Mouse (Mus musculus) hindbrain, postnatal 0 days (tissue): ENCODE measurements around the gene Ret. TPM values are rescaled to one million over a fixed set of nuclear protein-coding genes. Genes with fewer than 3 reads are reported as not detected.

Experiments used
- ATAC-seq: fragments of 200-750 bp; cut with Nextera tagmentation; 2 replicates; pipeline ENCODE4 v1.8.0; 2017; ENCODE audit warnings: mild to moderate bottlenecking, moderate TSS enrichment, moderate library complexity
- DNase-seq: peaks from one replicate; pipeline ENCODE4 v3.0.0-alpha.2; 2015; ENCODE audit warnings: low spot score
- H3K27ac ChIP-seq: fragments of 300-500 bp; sonication (generic); 2 replicates; pipeline ENCODE4 v1.5.1; 2014; ENCODE audit warnings: mild to moderate bottlenecking
- H3K27me3 ChIP-seq: fragments of 300-500 bp; sonication (generic); 2 replicates; pipeline ENCODE4 v1.6.1; 2014; ENCODE audit warnings: low read length, mixed read lengths; ENCODE audit not compliant: insufficient read depth
- H3K36me3 ChIP-seq: fragments of 300-500 bp; sonication (generic); 2 replicates; pipeline ENCODE4 v1.6.1; 2014; ENCODE audit warnings: low read length, mixed read lengths; ENCODE audit not compliant: insufficient read depth
- H3K4me1 ChIP-seq: fragments of 300-500 bp; sonication (generic); 2 replicates; pipeline ENCODE4 v1.6.1; 2014; ENCODE audit warnings: antibody characterized with exemption, low read length, mixed read lengths; ENCODE audit not compliant: insufficient read depth
- H3K4me2 ChIP-seq: fragments of 300-500 bp; sonication (generic); 2 replicates; pipeline ENCODE4 v1.6.1; 2014; ENCODE audit warnings: low read depth, mild to moderate bottlenecking, low read length, moderate library complexity, mixed read lengths
- H3K4me3 ChIP-seq: fragments of 300-500 bp; sonication (generic); 2 replicates; pipeline ENCODE4 v1.5.1; 2014; ENCODE audit warnings: low read length
- H3K9ac ChIP-seq: fragments of 300-500 bp; sonication (generic); replicated peaks from 2 replicates; pipeline ENCODE4 v1.6.1; 2014; ENCODE audit warnings: mild to moderate bottlenecking, low read length, moderate library complexity, mixed read lengths
- H3K9me3 ChIP-seq: fragments of 300-500 bp; sonication (generic); 2 replicates; pipeline ENCODE4 v1.6.1; 2016; ENCODE audit warnings: low read length, mixed read lengths
- CTCF ChIP-seq: IDR thresholded peaks from 2 replicates; pipeline ENCODE4 v1.5.1; 2016; ENCODE audit warnings: antibody characterized with exemption, control low read depth, low read depth
- WGBS: fragments of 180-500 bp; shearing (Covaris S2); extraction: QIAGEN DNeasy Blood & Tissue Kit; methylation state at CpG from one replicate; pipeline ENCODE4 v1.1.7; 2014; 5-methylcytosine and 5-hydroxymethylcytosine counted together
- polyA plus RNA-seq: library from polyadenylated mRNA; unstranded; fragments of >200 nt; fragmentation: Nextera tagmentation; extraction: Ambion mirVana; gene quantifications from 2 replicates; pipeline ENCODE4 v1.2.1, GENCODE M21; 2015
- total RNA-seq: library from RNA; depleted of rRNA; stranded (reverse); fragments of >200 nt; gene quantifications from 2 replicates; pipeline ENCODE4 v1.2.3, GENCODE M21; 2014

Ret gene
- total and polyA plus RNA-seq, 2 experiments from 2014 or later, result 15.6 to 58.5 TPM

DNA sequence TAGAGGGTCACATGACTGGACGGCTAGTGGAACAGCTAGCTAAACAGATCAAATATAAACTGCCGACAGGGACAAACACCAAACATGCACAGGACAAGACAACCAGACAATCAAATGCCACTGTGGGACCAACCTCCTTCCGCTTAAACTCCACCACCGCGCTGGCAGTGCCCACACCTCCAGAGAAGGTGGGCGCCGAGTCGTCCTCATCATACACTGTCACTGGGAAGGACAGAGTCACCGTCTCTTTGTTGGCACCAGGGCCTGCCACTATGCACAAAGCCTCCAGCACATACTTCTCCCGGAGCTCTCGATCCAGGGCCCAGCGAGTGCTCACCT is 17.5 kb downstream of the Ret start:
- Histone ChIP-seq H3K4me1 (no peaks in the 10 kb centered on the region), H3K4me3 (no peak overlapping the region), H3K9ac (no peak overlapping the region), H3K4me2 (no peak overlapping the region), H3K27ac (no peak overlapping the region), H3K9me3 (no peaks in the 10 kb centered on the region), H3K36me3 (no peaks in the 10 kb centered on the region), H3K27me3 (no peaks in the 10 kb centered on the region)
- 67% methylated on average over 12 of the region's 12 CpGs for WGBS
- no peak for TF ChIP-seq CTCF
- DNase-seq (no peak), ATAC-seq (no peak)

DNA sequence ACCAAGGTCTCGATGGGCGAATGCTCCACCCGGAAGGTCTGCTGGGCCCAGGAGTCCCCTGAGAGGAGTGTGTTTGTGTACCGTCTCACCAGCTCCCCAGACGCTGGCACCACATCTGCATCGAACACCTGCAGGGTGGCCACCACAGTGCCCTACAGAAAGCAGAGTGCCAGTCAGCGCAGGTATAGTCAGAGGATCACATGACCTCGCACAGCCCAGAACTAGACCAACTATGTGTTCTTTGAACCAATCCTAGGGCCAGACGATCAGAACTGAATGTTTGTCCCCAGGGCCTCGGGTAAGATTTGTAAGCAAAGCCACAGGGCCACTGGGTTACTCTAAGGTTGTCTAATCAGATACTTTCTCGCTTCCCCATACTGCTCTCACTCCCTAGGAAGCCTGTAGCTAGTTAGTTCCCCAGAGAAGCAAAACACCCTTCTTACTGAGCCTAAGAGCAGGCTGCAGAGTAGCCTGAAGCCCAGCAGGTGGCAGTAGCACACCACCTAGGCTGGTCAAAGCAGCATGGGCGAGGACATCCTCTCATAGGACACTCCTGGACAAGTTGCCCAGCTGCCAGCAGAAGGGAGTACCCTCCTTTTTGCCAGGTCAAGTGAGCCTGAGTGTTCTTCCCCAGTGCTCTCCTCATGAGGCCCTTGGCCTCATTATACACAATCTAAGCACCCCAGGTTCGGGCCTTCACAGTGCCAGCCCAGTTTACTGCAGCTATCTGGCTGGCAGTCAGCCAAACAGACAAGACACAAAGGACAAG is 18.0 kb downstream of the Ret start:
- TF ChIP-seq CTCF, result peak; percentile 99
- Histone ChIP-seq H3K4me2 (no peak overlapping the region), H3K27ac (no peak overlapping the region), H3K9me3 (no peaks in the 10 kb centered on the region), H3K9ac (no peak overlapping the region), H3K27me3 (no peaks in the 10 kb centered on the region), H3K36me3 (no peaks in the 10 kb centered on the region), H3K4me1 (no peaks in the 10 kb centered on the region), H3K4me3 (no peak overlapping the region)
- WGBS, result 58% methylated on average over 13 of the region's 13 CpGs
- ATAC-seq (peak; percentile 92), DNase-seq (peak; percentile 91)

- 80% methylated on average over 5 of the region's 5 CpGs for WGBS
- Histone ChIP-seq H3K9me3 (no peaks in the 10 kb centered on the region), H3K4me3 (no peak overlapping the region), H3K36me3 (no peaks in the 10 kb centered on the region), H3K27ac (no peak overlapping the region), H3K9ac (no peak overlapping the region), H3K27me3 (no peaks in the 10 kb centered on the region), H3K4me2 (no peak overlapping the region), H3K4me1 (no peaks in the 10 kb centered on the region)
- ATAC-seq (no peak), DNase-seq (no peak)
- TF ChIP-seq CTCF, result no peak
Observed at GRCm38 (mm10) chr6:118173975-118174328, 23.6 kb downstream of the Ret start.

GRCm38 (mm10) chr6:118173251-118173974 is 24.1 kb downstream of the Ret start:
- ATAC-seq, result no peak
- TF ChIP-seq CTCF, result no peak
- 91% methylated on average over 18 of the region's 18 CpGs for WGBS
- Histone ChIP-seq H3K27me3 (no peaks in the 10 kb centered on the region), H3K27ac (no peak overlapping the region), H3K4me1 (no peaks in the 10 kb centered on the region), H3K9ac (no peak overlapping the region), H3K36me3 (no peaks in the 10 kb centered on the region), H3K4me3 (no peak overlapping the region), H3K4me2 (no peak overlapping the region), H3K9me3 (no peaks in the 10 kb centered on the region)
- no peak for DNase-seq

DNA sequence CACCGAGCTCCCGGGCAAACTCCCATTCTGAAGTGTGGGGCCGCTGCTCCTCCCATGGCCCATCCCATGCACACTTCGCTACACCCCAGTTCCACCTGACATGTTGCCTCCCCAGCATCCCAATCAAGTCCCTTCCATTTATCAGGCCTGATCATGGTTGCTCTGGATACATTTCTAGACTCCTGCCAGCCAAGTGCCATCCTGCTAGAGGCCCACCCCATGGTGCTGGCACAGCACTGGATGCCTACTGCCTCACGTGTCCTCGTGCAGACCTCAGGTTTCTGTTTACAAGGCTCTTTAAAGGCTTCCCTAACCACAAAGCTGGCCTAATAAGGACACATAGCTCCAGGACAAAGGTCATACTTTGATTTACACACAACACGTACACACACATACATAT is 26.1 kb downstream of the Ret start:
- no peaks in the 10 kb centered on the region for H3K36me3 ChIP-seq
- 88% methylated on average over 7 of the region's 7 CpGs for WGBS

DNA sequence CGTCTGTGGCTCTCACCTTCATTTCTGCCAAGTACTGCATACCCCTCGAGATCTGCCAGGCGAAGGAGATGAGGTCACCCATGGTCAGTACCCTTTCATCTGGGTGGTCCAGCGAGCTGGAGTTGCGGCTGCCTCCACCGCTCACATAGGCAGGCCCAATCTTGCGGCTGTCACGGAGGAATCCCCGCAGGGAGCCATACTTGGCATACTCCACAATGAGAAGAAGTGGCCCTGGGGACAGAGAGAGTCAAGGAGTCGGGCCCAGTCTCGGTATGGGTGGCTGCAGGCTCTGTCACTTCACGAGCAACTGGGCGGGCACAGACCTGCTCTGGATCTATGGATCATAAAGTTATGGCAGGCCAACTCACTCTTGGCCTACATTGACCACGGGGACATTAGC is 29.4 kb downstream of the Ret start:
- no peak for TF ChIP-seq CTCF
- Histone ChIP-seq H3K27ac (no peak overlapping the region), H3K4me3 (no peak overlapping the region), H3K4me1 (no peaks in the 10 kb centered on the region), H3K27me3 (no peaks in the 10 kb centered on the region), H3K9me3 (no peaks in the 10 kb centered on the region), H3K9ac (no peak overlapping the region), H3K4me2 (no peak overlapping the region), H3K36me3 (no peaks in the 10 kb centered on the region)
- DNase-seq (no peak), ATAC-seq (no peak)
- WGBS, result 73% methylated on average over 14 of the region's 14 CpGs

More for the DNA sequence above, 26.1 kb downstream of the Ret start:
- H3K9me3 ChIP-seq, result no peaks in the 10 kb centered on the region
- H3K27me3 ChIP-seq, result no peaks in the 10 kb centered on the region
- no peak for TF ChIP-seq CTCF
- ATAC-seq, result no peak
- H3K4me1 ChIP-seq, result no peaks in the 10 kb centered on the region
- no peak overlapping the region for H3K4me3 ChIP-seq
- DNase-seq, result no peak
- H3K4me2 ChIP-seq, result no peak overlapping the region
- no peak overlapping the region for H3K9ac ChIP-seq
- H3K27ac ChIP-seq, result no peak overlapping the region

- Histone ChIP-seq H3K27ac (no peak overlapping the region), H3K4me1 (no peaks in the 10 kb centered on the region), H3K4me3 (no peak overlapping the region), H3K4me2 (no peak overlapping the region), H3K9me3 (no peaks in the 10 kb centered on the region), H3K27me3 (no peaks in the 10 kb centered on the region), H3K9ac (no peak overlapping the region), H3K36me3 (no peaks in the 10 kb centered on the region)
- WGBS, result 86% methylated on average over 9 of the region's 9 CpGs
- DNase-seq (no peak), ATAC-seq (no peak)
- no peak for TF ChIP-seq CTCF
Observed at GRCm38 (mm10) chr6:118167013-118167412, 30.5 kb downstream of the Ret start.
